Mouse (Mus musculus): ENCODE data around the gene Cdk14. TPM values are rescaled to one million over a fixed set of nuclear protein-coding genes. Genes with fewer than 3 reads are reported as not detected.

Gene Cdk14
- total RNA-seq, 2 experiments from 2014 or later, result 2.5 TPM; not detected in 1

GRCm38 (mm10) chr5:4773090-4773772 lies 646.9 kb downstream of the Cdk14 start:
- ATAC-seq (replicated peaks; ENCODE audit: low FRiP score, poor library complexity, severe bottlenecking), result no peak

GRCm38 (mm10) chr5:4770609-4771008 lies 649.5 kb downstream of the Cdk14 start:
- ATAC-seq (replicated peaks; ENCODE audit: low FRiP score, poor library complexity, severe bottlenecking), result no peak

- no peak for ATAC-seq (replicated peaks; ENCODE audit: low FRiP score, poor library complexity, severe bottlenecking)
These were observed 652.2 kb downstream of the Cdk14 start for GRCm38 (mm10) chr5:4767896-4768295.

GRCm38 (mm10) chr5:4766719-4767118 lies 653.4 kb downstream of the Cdk14 start:
- ATAC-seq (replicated peaks; ENCODE audit: low FRiP score, poor library complexity, severe bottlenecking), result no peak

- no peak for ATAC-seq (replicated peaks; ENCODE audit: low FRiP score, poor library complexity, severe bottlenecking)
These were observed 658.2 kb downstream of the Cdk14 start for GRCm38 (mm10) chr5:4761891-4762290.

GRCm38 (mm10) chr5:4758331-4759080 lies 661.6 kb downstream of the Cdk14 start:
- no peak for ATAC-seq (replicated peaks; ENCODE audit: low FRiP score, poor library complexity, severe bottlenecking)

- no peak for ATAC-seq (replicated peaks; ENCODE audit: low FRiP score, poor library complexity, severe bottlenecking)
These were observed 662.2 kb downstream of the Cdk14 start, which contains the start of gene Fzd1 for GRCm38 (mm10) chr5:4757902-4758301. Fzd1 (minus strand) TSS chr5:4758035.

GRCm38 (mm10) chr5:4756871-4757711 lies 663.0 kb downstream of the Cdk14 start:
- no peak for ATAC-seq (replicated peaks; ENCODE audit: low FRiP score, poor library complexity, severe bottlenecking)

GRCm38 (mm10) chr5:4756001-4756681 lies 664.0 kb downstream of the Cdk14 start:
- no peak for ATAC-seq (replicated peaks; ENCODE audit: low FRiP score, poor library complexity, severe bottlenecking)

- ATAC-seq (replicated peaks; ENCODE audit: low FRiP score, poor library complexity, severe bottlenecking), result no peak
These were observed 664.8 kb downstream of the Cdk14 start for GRCm38 (mm10) chr5:4755326-4755725.

- ATAC-seq (replicated peaks; ENCODE audit: low FRiP score, poor library complexity, severe bottlenecking), result no peak
These were observed 665.3 kb downstream of the Cdk14 start for GRCm38 (mm10) chr5:4754701-4755281.

Other genes starting within 250 kb of the Cdk14 start
- gene 1700015F17Rik, start 58.8 kb upstream of the Cdk14 start, total RNA-seq (2015; ENCODE audit: low replicate concordance), result not detected in 2 replicates
- gene 1700015F17Rik, start 58.8 kb upstream of the Cdk14 start, total RNA-seq (2017; ENCODE audit: low replicate concordance), result not detected in 2 replicates
- not detected in 2 replicates for gene Cldn12, start 94.6 kb upstream of the Cdk14 start, total RNA-seq (2015; ENCODE audit: low replicate concordance)
- gene Cldn12, start 94.6 kb upstream of the Cdk14 start, total RNA-seq (2017; ENCODE audit: low replicate concordance), result 0.77 and 0.83 TPM in 2 replicates
- gene Gtpbp10, start 139.2 kb upstream of the Cdk14 start, total RNA-seq (2015; ENCODE audit: low replicate concordance), result 8.6 and 9.6 TPM in 2 replicates
- gene Gtpbp10, start 139.2 kb upstream of the Cdk14 start, total RNA-seq (2017; ENCODE audit: low replicate concordance), result 0.98 and 9.4 TPM in 2 replicates
- not detected in 2 replicates for gene Gm8773, start 153.5 kb upstream of the Cdk14 start, total RNA-seq (2015; ENCODE audit: low replicate concordance)
- not detected in 2 replicates for gene Gm8773, start 153.5 kb upstream of the Cdk14 start, total RNA-seq (2017; ENCODE audit: low replicate concordance)
- gene Cfap69, start 243.9 kb upstream of the Cdk14 start, total RNA-seq (2015; ENCODE audit: low replicate concordance), result not detected in 2 replicates
- gene Cfap69, start 243.9 kb upstream of the Cdk14 start, total RNA-seq (2017; ENCODE audit: low replicate concordance), result not detected in 2 replicates

Measured in erythroid progenitor cell, adult 5-6 weeks (primary cell).